Mouse (Mus musculus) intestine, embryonic 16.5 days (tissue): Measurements from ENCODE around the gene Npas3. TPM values are rescaled to one million over a fixed set of nuclear protein-coding genes. Genes with fewer than 3 reads are reported as not detected.
A peak's percentile ranks its signal among the peaks of the same experiment; 100 is the strongest.

Experiments used
- ATAC-seq: fragments of 200-750 bp; cut with Nextera tagmentation; 2 replicates; pipeline ENCODE4 v1.8.0; 2017; ENCODE audit warnings: moderate TSS enrichment, moderate library complexity
- H3K27ac ChIP-seq: fragments of 300-500 bp; sonication (generic); 2 replicates; pipeline ENCODE4 v1.5.1; 2014; ENCODE audit warnings: mild to moderate bottlenecking, low read length
- H3K27me3 ChIP-seq: fragments of 300-500 bp; sonication (generic); replicated peaks from 2 replicates; pipeline ENCODE4 v1.6.1; 2014; ENCODE audit warnings: low read length, control low read depth, mixed read lengths; ENCODE audit not compliant: control insufficient read depth, insufficient read depth
- H3K36me3 ChIP-seq: fragments of 300-500 bp; sonication (generic); 2 replicates; pipeline ENCODE4 v1.6.1; 2014; ENCODE audit warnings: low read length, control low read depth; ENCODE audit not compliant: control insufficient read depth, insufficient read depth
- H3K4me1 ChIP-seq: fragments of 300-500 bp; sonication (generic); 2 replicates; pipeline ENCODE4 v1.6.1; 2014; ENCODE audit warnings: low read length, control low read depth, mixed read lengths; ENCODE audit not compliant: control insufficient read depth, insufficient read depth
- H3K4me2 ChIP-seq: fragments of 300-500 bp; sonication (generic); 2 replicates; pipeline ENCODE4 v1.6.1; 2014; ENCODE audit warnings: low read depth, low read length, control low read depth
- H3K4me3 ChIP-seq: fragments of 300-500 bp; sonication (generic); 2 replicates; pipeline ENCODE4 v1.5.1; 2014; ENCODE audit warnings: mild to moderate bottlenecking, low read length
- H3K9ac ChIP-seq: fragments of 300-500 bp; sonication (generic); 2 replicates; pipeline ENCODE4 v1.6.1; 2014; ENCODE audit warnings: low read depth, low read length
- H3K9me3 ChIP-seq: fragments of 300-500 bp; sonication (generic); 2 replicates; pipeline ENCODE4 v1.6.1; 2016; ENCODE audit warnings: low read length, control low read depth; ENCODE audit not compliant: control insufficient read depth
- WGBS: fragments of 180-500 bp; shearing (Covaris S2); extraction: QIAGEN DNeasy Blood & Tissue Kit; methylation state at CpG from one replicate; pipeline ENCODE4 v1.1.7; 2014; 5-methylcytosine and 5-hydroxymethylcytosine counted together
- polyA plus RNA-seq: library from polyadenylated mRNA; unstranded; fragments of >200 nt; fragmentation: Nextera tagmentation; extraction: Ambion mirVana; gene quantifications from 2 replicates; pipeline ENCODE4 v1.2.1, GENCODE M21; 2015

Npas3 gene
- polyA plus RNA-seq, 1 experiment from 2014 or later = 1.9 TPM

GRCm38 (mm10) chr12:53292010-53292409, 43.5 kb downstream of the Npas3 start:
- no peak for ATAC-seq

GRCm38 (mm10) chr12:53292508-53293300, 44.2 kb downstream of the Npas3 start:
- peak; percentile 66 for ATAC-seq
- H3K36me3 ChIP-seq = no peaks in the 10 kb centered on the region
- no peak overlapping the region for H3K4me3 ChIP-seq
- WGBS = 46% methylated on average over 17 of the region's 17 CpGs
- no peaks in the 10 kb centered on the region for H3K27me3 ChIP-seq
- no peak overlapping the region for H3K27ac ChIP-seq
- H3K9ac ChIP-seq = no peak overlapping the region
- H3K4me1 ChIP-seq = peaks cover 4% of the 10 kb centered on the region; the same call in 1 of the 2 replicates
- H3K4me2 ChIP-seq = no peak overlapping the region
- no peaks in the 10 kb centered on the region for H3K9me3 ChIP-seq

More at GRCm38 (mm10) chr12:53292010-53292409, 43.5 kb downstream of the Npas3 start:
- H3K9ac ChIP-seq = no peak overlapping the region
- no peak overlapping the region for H3K27ac ChIP-seq
- H3K36me3 ChIP-seq = no peaks in the 10 kb centered on the region
- H3K4me2 ChIP-seq = no peak overlapping the region
- no peaks in the 10 kb centered on the region for H3K9me3 ChIP-seq
- 59% methylated on average over 8 of the region's 8 CpGs for WGBS
- H3K27me3 ChIP-seq = no peaks in the 10 kb centered on the region
- H3K4me3 ChIP-seq = no peak overlapping the region
- H3K4me1 ChIP-seq = peaks cover 4% of the 10 kb centered on the region; the same call in 1 of the 2 replicates

- H3K27ac ChIP-seq = no peak overlapping the region
- no peak for ATAC-seq
- no peaks in the 10 kb centered on the region for H3K36me3 ChIP-seq
- no peaks in the 10 kb centered on the region for H3K9me3 ChIP-seq
- no peak overlapping the region for H3K4me3 ChIP-seq
- 95% methylated on average over 7 of the region's 7 CpGs for WGBS
- H3K4me1 ChIP-seq = peaks cover 4% of the 10 kb centered on the region; the same call in 1 of the 2 replicates
- no peak overlapping the region for H3K4me2 ChIP-seq
- no peak overlapping the region for H3K9ac ChIP-seq
- no peaks in the 10 kb centered on the region for H3K27me3 ChIP-seq
Measured at GRCm38 (mm10) chr12:53294011-53294410, 45.5 kb downstream of the Npas3 start.

- Histone ChIP-seq H3K9me3 (no peaks in the 10 kb centered on the region), H3K27ac (no peak overlapping the region), H3K4me3 (no peak overlapping the region), H3K27me3 (no peaks in the 10 kb centered on the region), H3K36me3 (no peaks in the 10 kb centered on the region), H3K9ac (no peak overlapping the region), H3K4me1 (peaks cover 4% of the 10 kb centered on the region), H3K4me2 (no peak overlapping the region)
- ATAC-seq = no peak
- 35% methylated on average over 7 of the region's 7 CpGs for WGBS
Measured at GRCm38 (mm10) chr12:53295747-53296146, 47.3 kb downstream of the Npas3 start.

- no peak for ATAC-seq
- no peaks in the 10 kb centered on the region for H3K9me3 ChIP-seq
- no peaks in the 10 kb centered on the region for H3K27me3 ChIP-seq
- no peaks in the 10 kb centered on the region for H3K36me3 ChIP-seq
- no peak overlapping the region for H3K27ac ChIP-seq
- no peaks in the 10 kb centered on the region; the same call in 1 of the 2 replicates for H3K4me1 ChIP-seq
- H3K4me2 ChIP-seq = peak overlapping the region; percentile 6; the same call in 1 of the 2 replicates
- WGBS = 61% methylated on average over 16 of the region's 16 CpGs
- H3K4me3 ChIP-seq = no peak overlapping the region
- H3K9ac ChIP-seq = no peak overlapping the region
Measured at GRCm38 (mm10) chr12:53297946-53298840, 49.7 kb downstream of the Npas3 start.

GRCm38 (mm10) chr12:53300964-53301363, 52.5 kb downstream of the Npas3 start:
- Histone ChIP-seq H3K9me3 (no peaks in the 10 kb centered on the region), H3K36me3 (no peaks in the 10 kb centered on the region), H3K27ac (no peak overlapping the region), H3K27me3 (no peaks in the 10 kb centered on the region), H3K9ac (no peak overlapping the region), H3K4me2 (no peak overlapping the region), H3K4me1 (no peaks in the 10 kb centered on the region; the same call in 1 of the 2 replicates), H3K4me3 (no peak overlapping the region)
- WGBS = 63% methylated on average over 2 of the region's 2 CpGs
- ATAC-seq = no peak

GRCm38 (mm10) chr12:53302129-53302528, 53.7 kb downstream of the Npas3 start:
- H3K4me1 ChIP-seq = no peaks in the 10 kb centered on the region; the same call in 1 of the 2 replicates
- no peak overlapping the region for H3K9ac ChIP-seq
- H3K27ac ChIP-seq = no peak overlapping the region
- H3K36me3 ChIP-seq = no peaks in the 10 kb centered on the region
- 85% methylated on average over 3 of the region's 3 CpGs for WGBS
- no peaks in the 10 kb centered on the region for H3K27me3 ChIP-seq
- no peaks in the 10 kb centered on the region for H3K9me3 ChIP-seq
- ATAC-seq = no peak
- H3K4me3 ChIP-seq = no peak overlapping the region
- H3K4me2 ChIP-seq = no peak overlapping the region

- Histone ChIP-seq H3K27ac (no peak overlapping the region), H3K4me1 (peaks cover 6% of the 10 kb centered on the region; the same call in 1 of the 2 replicates), H3K9ac (no peak overlapping the region), H3K9me3 (no peaks in the 10 kb centered on the region), H3K36me3 (no peaks in the 10 kb centered on the region), H3K27me3 (no peaks in the 10 kb centered on the region), H3K4me3 (no peak overlapping the region), H3K4me2 (no peak overlapping the region)
- ATAC-seq = no peak
- WGBS = 45% methylated on average over 2 of the region's 2 CpGs
Measured at GRCm38 (mm10) chr12:53316715-53317114, 68.2 kb downstream of the Npas3 start.

GRCm38 (mm10) chr12:53317801-53318200, 69.3 kb downstream of the Npas3 start:
- H3K36me3 ChIP-seq = no peaks in the 10 kb centered on the region
- no peak overlapping the region for H3K9ac ChIP-seq
- H3K9me3 ChIP-seq = no peaks in the 10 kb centered on the region
- no peaks in the 10 kb centered on the region for H3K27me3 ChIP-seq
- no peak for ATAC-seq
- peaks cover 6% of the 10 kb centered on the region; the same call in 1 of the 2 replicates for H3K4me1 ChIP-seq
- no peak overlapping the region for H3K4me2 ChIP-seq
- H3K4me3 ChIP-seq = no peak overlapping the region
- WGBS = 54% methylated on average over 3 of the region's 3 CpGs
- H3K27ac ChIP-seq = no peak overlapping the region
